Mouse (Mus musculus) gastrocnemius, postnatal 36 days (tissue): ENCODE results near the gene Far1. TPM values are rescaled to one million over a fixed set of nuclear protein-coding genes. Genes with fewer than 3 reads are reported as not detected.

Experiments used
- DNase-seq, 2 experiments: peaks; one replicate each; pipeline ENCODE4 v3.0.0; 2022
- intact Hi-C: fragments of 180-260 bp; cut with DNase I; formaldehyde crosslinking; loops from one replicate; pipeline ENCODE4 v1.15.1; 2025
- total RNA-seq, 2 experiments: library from RNA; stranded (reverse); gene quantifications; 2 replicates each; pipeline ENCODE4 v1.2.3; 2021

Gene Far1
- total RNA-seq, 2 experiments from 2014 or later = 8.9 to 9.2 TPM

- intact Hi-C loops = no loop called here
- DNase-seq = no peak
Observed at GRCm38 (mm10) chr7:113556138-113556537, 42.5 kb downstream of the Far1 start.

GRCm38 (mm10) chr7:113566892-113567291 lies 53.3 kb downstream of the Far1 start:
- intact Hi-C loops = no loop called here
- DNase-seq = no peak

- intact Hi-C loops = no loop called here
- no peak for DNase-seq
Observed at GRCm38 (mm10) chr7:113571121-113571520, 57.5 kb downstream of the Far1 start.

- no peak for DNase-seq
- intact Hi-C loops = no loop called here
Observed at GRCm38 (mm10) chr7:113572741-113573140, 59.1 kb downstream of the Far1 start.

- intact Hi-C loops = no loop called here
- no peak for DNase-seq
Observed at GRCm38 (mm10) chr7:113582111-113582510, 68.5 kb downstream of the Far1 start.

- no peak for DNase-seq
- intact Hi-C loops = no loop called here
Observed at GRCm38 (mm10) chr7:113589211-113589610, 75.6 kb downstream of the Far1 start.

- intact Hi-C loops = no loop called here
- DNase-seq = no peak
Observed at GRCm38 (mm10) chr7:113590330-113590729, 76.7 kb downstream of the Far1 start.

- DNase-seq = no peak
- intact Hi-C loops = no loop called here
Observed at GRCm38 (mm10) chr7:113591084-113591483, 77.5 kb downstream of the Far1 start.

GRCm38 (mm10) chr7:113591557-113592354 lies 78.1 kb downstream of the Far1 start:
- intact Hi-C loops = no loop called here
- no peak for DNase-seq

- no peak for DNase-seq
- intact Hi-C loops = no loop called here
Observed at GRCm38 (mm10) chr7:113592696-113593095, 79.1 kb downstream of the Far1 start.

GRCm38 (mm10) chr7:113594363-113594762 lies 80.7 kb downstream of the Far1 start:
- no peak for DNase-seq

GRCm38 (mm10) chr7:113597231-113597630 lies 83.6 kb downstream of the Far1 start:
- DNase-seq = no peak
- intact Hi-C loops = no loop called here

More at GRCm38 (mm10) chr7:113594363-113594762, 80.7 kb downstream of the Far1 start:
- intact Hi-C loops = loop anchor here (2.0 kb wide), 1 partner anchor 216 kb away; no protein-coding TSS in a partner anchor

GRCm38 (mm10) chr7:113601803-113602202 lies 88.2 kb downstream of the Far1 start:
- intact Hi-C loops = loop anchor here (10.0 kb wide), 1 partner anchor 153 kb away; no protein-coding TSS in a partner anchor
- no peak for DNase-seq

- DNase-seq = no peak
- intact Hi-C loops = loop anchor here (10.0 kb wide), 1 partner anchor 147 kb away; no protein-coding TSS in a partner anchor
Observed at GRCm38 (mm10) chr7:113607928-113608327, 94.3 kb downstream of the Far1 start.

GRCm38 (mm10) chr7:113609027-113609705 lies 95.5 kb downstream of the Far1 start:
- intact Hi-C loops = loop anchor here (10.0 kb wide), 1 partner anchor 146 kb away; no protein-coding TSS in a partner anchor
- DNase-seq = no peak

- intact Hi-C loops = loop anchor here (5.0 kb wide), 1 partner anchor 410 kb away; no protein-coding TSS in a partner anchor
- no peak for DNase-seq
Observed at GRCm38 (mm10) chr7:113612628-113613027, 99.0 kb downstream of the Far1 start.

GRCm38 (mm10) chr7:113614198-113614927 lies 100.7 kb downstream of the Far1 start:
- intact Hi-C loops = loop anchor here (5.0 kb wide), 1 partner anchor 408 kb away; no protein-coding TSS in a partner anchor
- DNase-seq = no peak

- DNase-seq = no peak
- intact Hi-C loops = no loop called here
Observed at GRCm38 (mm10) chr7:113619166-113619565, 105.5 kb downstream of the Far1 start.

- no peak for DNase-seq
- intact Hi-C loops = no loop called here
Observed at GRCm38 (mm10) chr7:113619768-113620167, 106.1 kb downstream of the Far1 start.
